15 mouse cellular contexts compared by ENCODE assay signal in the genomic region with DNA sequence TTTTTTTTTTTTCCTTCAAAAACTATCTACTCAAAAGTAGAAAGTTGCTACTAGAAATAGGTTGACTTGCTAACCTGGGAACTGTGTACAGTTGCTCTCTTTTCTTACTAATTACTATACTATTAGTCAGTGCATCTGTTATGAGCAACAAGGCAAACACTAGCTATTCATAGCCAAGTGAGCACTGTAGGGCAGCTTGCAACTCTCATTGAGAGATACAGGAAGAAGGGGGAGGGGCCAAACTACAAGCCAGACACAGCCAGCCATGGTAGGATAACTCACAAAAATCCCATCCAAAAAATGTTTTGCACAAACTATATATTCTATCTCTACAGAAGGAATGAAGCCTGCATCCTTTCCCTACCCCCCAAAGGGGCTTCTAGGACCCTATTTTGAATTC.
"Had no signal": no experiment of that assay in that cellular context is flagged by ENCODE, and none has a peak within 500 bp of the region (broad histone marks: within the 10 kb centered on the region; RNA-seq: fewer than 3 reads in every experiment).

No protein-coding gene starts in this region.

- DNase-seq: kidney, adult 11 months; kidney, adult 8-10 months; kidney, postnatal 10 days; kidney, postnatal 4 days; liver; lung, adult 2 months; lung, postnatal 14 days; lung, postnatal 4 days; midbrain, embryonic 14.5 days; right cerebral cortex, adult 18-20 months; right cerebral cortex, postnatal 14 days; right cerebral cortex, postnatal 4 days; thymus, adult 2 months; thymus, postnatal 25 days had no signal

- ATAC-seq: liver, embryonic 12.5 days had no signal
